Mouse (Mus musculus): ENCODE measurements around the gene Syt16.
A peak's percentile ranks its signal among the peaks of the same experiment; 100 is the strongest.

Gene Syt16

DNA sequence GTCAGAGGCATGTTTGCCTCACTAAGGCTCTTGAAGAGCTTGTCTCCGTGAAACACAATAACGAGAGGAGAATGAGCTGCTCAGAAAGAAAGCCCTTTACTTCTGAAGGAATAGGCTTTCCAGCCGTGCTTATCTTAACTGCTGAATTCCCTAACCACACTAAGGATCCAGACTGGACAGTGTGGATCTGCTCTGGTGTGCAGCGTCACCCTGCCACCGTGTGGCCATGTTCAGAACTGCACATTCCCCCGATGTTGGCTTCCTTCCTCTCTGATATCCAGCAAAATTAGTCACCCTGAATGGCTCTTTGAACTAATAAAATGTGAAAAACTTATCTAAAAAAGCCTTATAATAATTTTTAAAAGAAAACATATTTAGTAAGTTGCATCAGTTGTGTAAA is 16.3 kb downstream of the Syt16 start:
- DNase-seq (ENCODE audit: low read depth, low spot score), result peak; percentile 84

GRCm38 (mm10) chr12:74014739-74015270 is 17.3 kb downstream of the Syt16 start:
- DNase-seq (ENCODE audit: low read depth, low spot score), result peak; percentile 47

- no peak for DNase-seq (ENCODE audit: low read depth, low spot score)
These were observed 18.0 kb downstream of the Syt16 start for GRCm38 (mm10) chr12:74015491-74015890.

DNA sequence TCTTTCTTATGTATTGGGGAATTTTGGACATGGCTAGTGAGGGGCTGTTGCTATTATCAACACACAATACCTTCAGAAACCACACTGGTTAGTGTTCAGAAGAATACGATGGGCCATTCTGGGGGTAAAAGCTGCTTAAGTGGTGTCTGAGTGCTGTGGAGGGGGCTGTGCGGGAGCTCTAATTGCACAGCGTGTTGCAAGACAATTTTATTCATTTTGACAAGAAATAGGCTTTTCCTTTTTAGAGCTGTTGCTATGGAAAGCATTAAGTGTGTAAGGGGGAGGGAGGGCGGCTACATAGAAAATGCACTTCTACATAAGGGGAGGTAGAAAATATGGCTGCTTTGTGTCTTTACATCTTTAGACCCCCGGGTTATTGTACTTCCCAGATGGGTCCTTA is 25.8 kb downstream of the Syt16 start:
- no peak for DNase-seq (ENCODE audit: low read depth, low spot score)

- DNase-seq (ENCODE audit: low read depth, low spot score), result no peak
These were observed 27.5 kb downstream of the Syt16 start for GRCm38 (mm10) chr12:74024912-74025311.

DNA sequence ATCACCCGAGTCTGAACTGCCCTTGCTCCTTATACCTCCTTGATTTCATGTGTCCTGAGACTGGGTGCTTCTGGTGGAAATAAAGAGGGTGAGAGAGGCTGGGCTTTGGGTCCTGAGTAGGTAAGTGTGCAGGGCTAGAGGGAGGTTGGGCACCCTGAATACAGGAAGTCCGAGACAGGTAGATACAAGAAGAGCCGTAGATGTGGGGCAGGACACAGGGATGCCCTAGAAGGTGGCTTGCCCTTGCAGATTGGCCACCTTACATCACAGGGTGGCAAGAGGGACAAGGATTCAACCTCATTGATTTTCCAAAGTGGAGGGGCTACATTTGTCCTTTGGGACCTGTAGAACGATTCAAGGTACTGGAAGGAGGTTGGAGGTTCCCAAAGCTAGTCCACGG is 45.8 kb downstream of the Syt16 start:
- DNase-seq (ENCODE audit: low read depth, low spot score), result no peak

DNA sequence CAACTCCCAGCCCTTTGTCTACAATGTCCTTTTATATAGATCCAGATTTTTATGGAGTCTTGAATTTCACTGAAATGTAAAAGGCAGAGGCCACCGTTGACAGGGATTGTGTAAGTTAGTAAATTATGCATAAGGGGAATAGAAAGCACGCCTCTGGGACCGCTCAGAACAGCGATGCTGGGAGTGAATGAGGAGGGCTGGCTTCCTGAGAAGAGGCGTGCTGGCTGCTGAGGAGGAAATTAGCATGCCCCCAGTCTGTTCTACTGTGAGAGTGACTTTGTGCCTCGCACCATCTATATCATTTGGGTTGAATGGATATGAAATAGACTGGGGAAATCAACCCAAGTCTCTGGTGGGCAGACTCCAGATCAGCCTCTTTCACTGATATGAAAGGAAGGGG is 46.3 kb downstream of the Syt16 start:
- DNase-seq (ENCODE audit: low read depth, low spot score), result no peak

GRCm38 (mm10) chr12:74044241-74044640 is 46.8 kb downstream of the Syt16 start:
- no peak for DNase-seq (ENCODE audit: low read depth, low spot score)

DNA sequence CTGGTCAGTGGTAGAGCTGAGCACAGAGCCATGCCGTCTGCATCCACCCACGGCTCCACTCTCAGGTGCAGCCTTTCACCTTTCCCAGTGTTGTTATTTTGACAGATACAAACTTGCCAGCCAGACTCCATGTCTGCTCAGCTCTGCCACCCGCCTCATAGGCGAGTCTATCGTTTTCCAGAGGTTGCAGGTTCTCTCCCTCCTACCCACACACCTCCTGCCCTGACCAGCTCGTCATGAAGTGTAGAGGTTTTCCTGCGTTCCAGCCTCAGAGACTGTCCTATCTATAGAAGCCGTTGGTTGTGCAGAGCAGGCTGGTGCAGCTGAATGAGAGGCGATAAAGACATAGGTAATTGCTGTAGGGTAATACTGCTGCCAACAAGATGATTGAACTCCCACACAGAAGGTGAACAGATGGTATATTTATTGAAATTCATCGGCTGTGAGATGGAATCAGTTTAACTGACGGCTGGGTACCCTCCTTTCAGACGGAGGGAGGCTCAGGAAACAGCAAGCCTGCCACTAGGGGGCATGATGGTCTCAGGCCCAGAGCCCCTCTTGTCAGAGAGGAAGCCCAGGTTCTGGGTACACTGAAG is 58.0 kb downstream of the Syt16 start:
- DNase-seq (ENCODE audit: low read depth, low spot score), result peak; percentile 66

DNA sequence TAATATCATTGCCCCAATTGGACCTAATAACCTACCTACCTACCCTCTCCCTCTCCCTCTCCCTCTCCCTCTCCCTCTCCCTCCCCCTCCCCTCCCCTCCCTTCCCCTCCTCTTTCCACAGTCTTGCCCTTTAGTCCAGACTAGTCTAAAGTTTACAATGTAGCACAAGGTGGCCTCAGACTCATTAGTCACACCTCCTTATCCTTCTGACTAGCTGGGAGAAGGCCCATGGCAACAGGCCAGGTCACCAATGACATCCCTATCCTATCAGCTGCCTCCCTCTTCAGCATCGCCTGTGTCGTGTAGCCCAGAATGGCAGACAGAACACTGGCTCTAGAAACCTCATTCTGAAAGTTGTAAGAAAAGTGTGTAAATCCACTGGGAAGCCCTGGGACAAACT is 58.7 kb downstream of the Syt16 start:
- no peak for DNase-seq (ENCODE audit: low read depth, low spot score)

- no peak for DNase-seq (ENCODE audit: low read depth, low spot score)
These were observed 65.1 kb downstream of the Syt16 start for GRCm38 (mm10) chr12:74062547-74062946.

DNA sequence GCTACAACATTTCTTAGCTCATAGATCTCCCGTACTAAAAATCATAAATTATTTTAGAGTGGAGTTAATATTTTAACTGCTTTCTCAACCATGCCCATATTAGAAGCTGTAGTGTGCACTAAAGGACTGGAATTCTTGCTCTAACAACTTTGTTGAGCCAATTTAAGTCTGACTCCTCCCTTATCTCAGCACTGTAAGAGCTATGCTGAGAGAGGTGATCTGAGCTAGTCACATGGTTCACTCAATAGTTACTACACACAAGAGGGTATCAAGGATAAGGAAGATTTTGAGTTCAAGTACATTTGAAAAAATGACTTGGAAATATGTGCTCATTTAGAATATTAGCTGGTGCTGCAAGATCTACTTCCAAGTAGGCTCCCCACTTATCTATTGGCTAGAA is 71.5 kb downstream of the Syt16 start:
- DNase-seq (ENCODE audit: low read depth, low spot score), result no peak

- no peak for DNase-seq (ENCODE audit: low read depth, low spot score)
These were observed 78.1 kb downstream of the Syt16 start for GRCm38 (mm10) chr12:74075590-74075989.

GRCm38 (mm10) chr12:74076091-74076490 is 78.6 kb downstream of the Syt16 start:
- DNase-seq (ENCODE audit: low read depth, low spot score), result no peak

DNA sequence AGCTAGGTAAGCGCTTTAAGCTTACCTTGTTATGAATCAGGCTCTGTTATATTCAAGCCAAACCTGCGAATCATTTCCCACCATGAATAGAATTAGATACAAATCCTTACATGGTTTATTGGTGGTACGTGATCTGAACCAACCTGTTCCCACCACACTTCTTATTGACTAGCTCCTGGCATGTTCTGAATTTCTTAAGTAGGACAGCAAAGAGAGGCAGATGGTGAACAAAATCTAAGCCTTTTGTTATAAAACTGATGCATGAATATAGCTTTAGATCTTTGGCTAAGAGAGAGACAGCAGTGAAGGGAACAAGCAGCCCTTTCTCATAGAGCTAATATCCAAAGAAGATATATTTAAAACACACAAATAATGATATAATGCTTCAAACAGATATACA is 83.7 kb downstream of the Syt16 start:
- DNase-seq (ENCODE audit: low read depth, low spot score), result no peak

- DNase-seq (ENCODE audit: low read depth, low spot score), result no peak
These were observed 86.9 kb downstream of the Syt16 start for GRCm38 (mm10) chr12:74084389-74084788.

DNA sequence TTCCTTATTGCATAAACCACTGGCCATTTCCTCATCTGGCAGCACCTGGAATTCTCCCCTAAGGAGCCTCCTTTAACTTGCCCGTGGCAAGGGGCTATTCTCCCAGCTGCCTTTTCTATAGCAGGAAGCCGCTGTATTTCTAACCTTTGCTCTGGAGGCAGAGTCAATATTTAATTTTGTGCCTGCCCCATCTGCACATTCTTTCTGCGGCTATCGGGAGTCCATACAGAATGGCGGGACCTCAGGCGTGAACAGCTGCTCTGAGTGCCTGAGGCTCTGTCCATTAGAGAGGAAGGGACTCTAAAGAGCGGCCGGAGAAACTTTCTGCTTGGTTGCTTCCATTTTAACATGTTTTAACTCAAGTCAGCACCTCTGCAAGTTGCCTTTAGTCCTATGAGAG is 89.6 kb downstream of the Syt16 start:
- no peak for DNase-seq (ENCODE audit: low read depth, low spot score)

DNA sequence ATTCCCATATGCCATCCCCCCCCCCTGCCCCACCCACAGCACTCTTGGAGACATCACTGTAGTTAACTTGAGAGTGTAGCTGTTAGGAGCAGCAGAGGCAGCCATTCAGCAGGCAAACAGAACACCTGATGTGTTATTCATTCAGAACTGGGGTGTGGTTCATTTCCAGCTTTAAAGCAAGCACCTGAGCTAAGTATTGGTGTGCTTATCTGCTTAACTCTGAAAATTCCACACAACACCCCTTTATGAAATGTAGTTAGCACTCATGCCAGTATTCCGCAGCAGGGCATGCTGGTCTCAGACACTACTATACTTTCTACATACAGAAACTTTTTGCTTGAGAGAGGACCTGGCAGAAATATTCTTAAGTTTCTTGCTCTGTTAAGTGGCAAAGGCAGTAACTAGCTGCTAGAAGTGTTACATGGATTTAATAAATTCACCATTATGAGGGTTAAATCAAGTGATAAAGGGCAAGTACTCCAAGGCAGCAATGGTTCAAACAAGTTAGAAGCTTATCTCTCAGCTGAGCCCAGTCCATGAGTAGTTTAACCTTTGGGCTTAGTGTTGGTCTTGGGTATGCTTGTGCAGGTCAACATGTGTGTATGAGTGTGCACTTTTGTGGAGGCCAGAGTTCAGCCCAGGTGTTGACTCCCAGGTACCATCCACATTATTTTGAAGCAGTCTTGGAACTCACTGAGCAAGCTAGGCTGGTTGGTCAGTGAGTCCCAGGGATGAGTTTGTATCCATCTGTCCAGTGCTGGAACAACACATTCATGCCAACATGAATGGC is 92.1 kb downstream of the Syt16 start:
- no peak for DNase-seq (ENCODE audit: low read depth, low spot score)

GRCm38 (mm10) chr12:74092546-74092945 is 95.1 kb downstream of the Syt16 start:
- no peak for DNase-seq (ENCODE audit: low read depth, low spot score)

DNA sequence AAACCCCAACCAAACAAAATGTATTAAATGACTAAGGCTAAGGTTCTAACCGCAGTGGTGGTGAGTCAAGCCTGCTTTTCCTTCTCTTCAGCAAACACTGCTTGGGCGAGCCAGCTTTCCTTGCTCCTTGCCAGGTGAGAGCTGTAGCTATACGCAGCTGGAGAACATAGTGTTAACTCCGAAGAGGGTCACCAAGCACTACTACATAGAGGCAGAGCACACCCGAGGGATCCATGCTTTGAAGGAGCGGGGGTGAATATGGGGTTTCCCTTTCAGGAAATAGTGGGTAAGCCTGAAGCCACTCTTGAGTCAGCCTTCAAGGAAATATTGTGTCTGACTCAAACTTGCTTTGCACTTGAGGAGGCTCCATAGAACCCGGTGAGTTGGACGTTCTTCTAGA is 95.6 kb downstream of the Syt16 start:
- no peak for DNase-seq (ENCODE audit: low read depth, low spot score)

DNA sequence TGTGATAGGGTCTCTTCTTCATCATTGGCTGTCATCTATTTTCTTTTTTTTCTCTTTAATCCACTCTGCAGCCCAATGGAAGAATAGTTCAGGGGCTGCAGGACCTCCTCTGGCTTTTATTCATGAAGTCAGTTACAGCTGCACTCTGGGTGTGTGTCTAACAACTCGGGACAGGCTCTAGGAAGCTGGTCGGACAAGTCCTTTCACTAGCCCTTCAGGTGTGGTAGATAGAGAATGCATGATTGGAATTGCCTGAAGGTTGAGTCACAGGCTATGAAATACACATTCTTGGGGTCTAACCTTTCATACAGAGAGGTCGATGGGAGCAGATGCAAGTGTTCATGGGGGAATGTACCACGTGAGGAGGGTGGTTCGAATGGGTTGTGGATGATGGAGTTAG is 97.2 kb downstream of the Syt16 start:
- no peak for DNase-seq (ENCODE audit: low read depth, low spot score)

DNA sequence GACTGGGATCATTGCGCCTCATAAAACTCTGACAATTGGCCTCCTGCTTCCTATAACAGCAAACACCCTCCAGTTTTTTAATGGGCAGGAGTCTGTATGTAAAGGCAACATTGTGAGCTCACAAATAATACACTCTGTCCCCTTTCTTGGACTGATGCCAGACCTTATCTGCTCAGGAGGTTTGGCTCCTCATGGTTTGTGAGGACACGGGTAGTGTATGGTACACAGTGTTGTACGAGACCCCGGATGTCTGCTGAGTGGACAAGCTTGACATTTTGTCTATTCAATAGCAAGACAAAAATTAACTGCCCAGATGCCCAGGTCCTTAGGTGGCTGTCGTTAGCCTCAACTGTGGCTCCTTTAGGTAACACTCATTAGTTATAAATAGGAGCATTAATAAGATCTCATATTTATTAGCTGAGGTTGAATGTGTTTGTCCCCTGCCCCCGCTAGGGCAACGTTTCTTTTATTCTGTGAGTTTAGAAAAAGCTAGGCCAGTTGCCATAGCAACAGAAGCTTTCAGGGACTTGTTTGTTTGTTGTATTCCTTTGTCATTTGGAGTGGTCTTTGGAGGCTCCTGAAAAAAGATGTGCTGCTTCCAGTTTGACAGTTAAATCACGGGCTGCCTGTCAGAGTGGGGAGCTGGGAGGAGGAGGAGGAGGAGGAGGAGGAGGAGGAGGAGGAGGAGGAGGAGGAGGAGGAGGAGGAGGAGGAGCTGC is 101.3 kb downstream of the Syt16 start:
- DNase-seq (ENCODE audit: low read depth, low spot score), result no peak

Measured in mesoderm, embryonic 11.5 days (tissue).